Mouse (Mus musculus): Measurements from ENCODE around the gene Paqr9.

The Paqr9 gene

DNA sequence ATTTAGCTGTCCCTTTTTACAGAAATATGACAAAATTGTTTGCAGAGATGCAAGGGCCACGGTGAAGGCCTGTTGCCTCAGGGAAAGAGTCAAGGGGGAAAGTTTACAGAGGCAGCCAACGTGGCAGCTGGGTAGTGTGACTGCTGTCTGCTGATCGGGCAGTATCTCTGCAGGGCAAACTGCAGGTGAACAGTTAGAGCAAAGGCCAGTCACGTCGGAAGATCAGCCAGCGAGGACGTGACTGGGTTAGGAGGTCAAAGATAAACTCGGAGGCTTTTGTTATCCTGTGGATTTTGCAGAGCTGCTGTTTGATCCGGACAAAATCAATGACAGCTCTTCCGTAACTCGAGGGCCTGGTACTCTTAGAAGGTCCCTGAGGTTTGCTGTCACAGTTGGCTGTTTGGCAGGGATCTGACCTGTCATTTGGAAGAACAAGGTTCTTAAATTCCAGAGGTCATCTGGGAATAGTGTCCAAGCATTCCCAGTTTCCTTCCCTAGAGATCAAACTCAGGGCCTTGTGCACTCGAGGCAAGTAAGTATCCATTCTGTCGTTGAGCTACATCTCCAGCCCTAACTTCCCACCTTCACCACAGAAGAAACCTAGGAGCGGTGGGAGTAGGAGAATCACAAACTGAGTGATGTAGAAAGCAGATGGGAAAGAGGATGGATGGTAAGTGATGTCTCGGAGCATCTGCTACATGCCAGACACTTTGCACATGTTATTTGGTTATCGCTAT, 21.7 kb downstream of the Paqr9 start:
- DNase-seq = no peak

DNA sequence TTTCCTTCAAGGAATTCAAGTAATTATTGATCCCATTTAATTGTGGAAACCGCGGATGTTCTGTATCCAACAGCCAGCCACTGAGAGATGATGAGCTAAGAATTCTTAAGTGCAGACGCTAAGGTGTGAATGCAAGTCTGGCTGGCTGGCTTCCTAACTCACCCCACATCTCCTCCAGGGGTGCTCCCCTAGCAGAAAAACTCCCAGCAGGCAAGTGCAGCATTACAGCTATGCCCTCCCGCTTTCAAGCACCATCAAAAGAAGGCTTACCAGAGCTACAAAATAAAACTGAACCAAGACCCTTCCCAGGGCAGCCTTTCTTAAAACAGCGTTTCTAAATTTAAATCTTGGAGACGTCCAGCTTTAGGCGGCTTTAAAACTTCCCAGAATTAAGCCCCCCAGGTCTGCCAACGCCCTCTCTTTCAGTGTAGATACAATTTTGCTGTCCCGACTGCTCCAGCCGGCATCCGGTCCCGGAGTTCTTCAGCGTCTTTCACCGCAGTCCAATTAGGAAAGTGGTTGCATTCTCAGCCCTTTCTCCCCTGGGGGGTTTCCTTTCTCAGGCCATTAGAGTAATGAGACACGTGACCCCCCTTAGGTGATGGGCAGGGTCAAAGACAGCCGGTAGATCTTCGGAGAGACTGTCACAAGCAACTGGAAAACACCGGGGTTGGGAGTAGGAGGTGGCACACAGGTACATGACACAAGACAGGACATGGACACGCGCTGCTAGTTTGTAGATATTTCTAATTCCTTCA, 22.5 kb downstream of the Paqr9 start:
- DNase-seq = no peak

DNA sequence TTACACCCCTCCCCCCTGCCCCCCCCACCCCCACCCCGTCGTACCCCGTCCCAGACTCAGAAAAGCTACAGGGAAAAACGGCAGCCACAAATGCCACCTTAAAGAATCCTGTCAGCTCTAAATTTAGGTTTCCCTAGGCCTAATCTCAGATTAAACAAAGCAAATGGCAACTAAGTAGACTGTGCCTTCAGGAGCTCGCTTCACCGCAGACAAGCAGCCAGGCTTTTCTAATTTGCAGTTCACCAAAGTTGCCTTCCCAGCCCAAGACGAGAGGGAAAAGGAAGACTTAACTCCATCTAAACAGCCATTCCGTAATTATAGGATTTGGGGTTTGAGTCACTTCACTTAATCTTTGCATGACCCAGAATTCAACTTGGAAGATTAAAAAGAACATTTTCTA, 23.1 kb downstream of the Paqr9 start:
- DNase-seq = no peak

DNA sequence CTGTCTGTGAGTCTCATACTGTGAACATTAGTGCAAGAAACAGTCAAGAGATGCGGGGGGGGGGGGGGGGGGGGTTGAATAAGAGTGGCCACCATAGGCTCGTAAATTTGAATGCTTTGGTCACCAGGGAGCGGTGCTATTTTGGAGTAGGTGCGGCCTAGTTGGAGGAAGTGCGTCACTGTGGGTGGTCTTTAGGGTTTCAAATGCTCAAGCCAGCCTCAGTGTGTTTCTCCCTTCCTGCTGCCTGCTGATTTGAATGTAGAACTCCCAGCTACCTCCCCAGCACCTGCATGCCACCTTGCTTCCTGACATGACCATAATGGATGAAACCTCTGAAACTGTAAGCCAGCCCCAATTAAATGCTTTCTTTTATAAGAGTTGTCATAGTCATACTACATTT, 26.6 kb downstream of the Paqr9 start:
- DNase-seq = no peak

DNA sequence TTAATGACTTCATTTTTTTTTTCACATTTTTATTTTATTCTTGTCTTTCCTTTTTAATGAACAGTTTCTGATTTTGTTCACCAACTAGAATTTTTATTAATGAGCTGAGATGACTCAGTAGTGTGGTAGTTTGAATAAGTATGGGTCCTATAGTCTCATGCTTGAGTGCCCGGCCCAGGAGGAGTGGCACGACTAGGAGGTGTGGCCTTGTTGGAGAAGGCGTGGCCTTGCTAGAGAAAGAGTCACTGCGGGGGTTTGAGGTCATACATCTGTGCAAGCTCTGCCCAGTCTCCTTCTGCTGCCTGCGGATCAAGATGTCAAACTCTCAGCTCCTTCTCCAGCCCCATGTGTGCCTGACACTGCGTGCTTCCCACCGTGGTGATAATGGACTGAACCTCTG, 28.6 kb downstream of the Paqr9 start:
- DNase-seq = no peak

DNA sequence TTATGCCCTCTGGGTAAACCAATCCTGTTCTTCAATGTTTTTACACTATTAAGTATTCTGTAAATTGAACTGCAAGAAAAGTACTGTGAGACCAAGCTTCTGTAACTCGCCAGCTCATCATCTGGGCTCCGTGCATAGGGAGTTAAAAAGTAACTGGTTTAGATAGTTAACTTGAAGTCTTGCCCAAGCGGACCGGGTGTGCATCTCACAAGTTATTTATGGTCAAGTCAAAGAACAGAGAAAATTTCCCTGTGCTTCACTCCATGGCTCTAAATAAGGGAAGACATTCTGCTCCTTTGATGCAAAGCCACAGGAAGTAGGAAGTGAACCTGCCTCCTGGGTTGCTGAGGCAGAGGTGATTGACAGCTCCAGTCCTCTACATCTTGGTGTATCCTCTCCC, 34.8 kb downstream of the Paqr9 start:
- no peak for DNase-seq

DNA sequence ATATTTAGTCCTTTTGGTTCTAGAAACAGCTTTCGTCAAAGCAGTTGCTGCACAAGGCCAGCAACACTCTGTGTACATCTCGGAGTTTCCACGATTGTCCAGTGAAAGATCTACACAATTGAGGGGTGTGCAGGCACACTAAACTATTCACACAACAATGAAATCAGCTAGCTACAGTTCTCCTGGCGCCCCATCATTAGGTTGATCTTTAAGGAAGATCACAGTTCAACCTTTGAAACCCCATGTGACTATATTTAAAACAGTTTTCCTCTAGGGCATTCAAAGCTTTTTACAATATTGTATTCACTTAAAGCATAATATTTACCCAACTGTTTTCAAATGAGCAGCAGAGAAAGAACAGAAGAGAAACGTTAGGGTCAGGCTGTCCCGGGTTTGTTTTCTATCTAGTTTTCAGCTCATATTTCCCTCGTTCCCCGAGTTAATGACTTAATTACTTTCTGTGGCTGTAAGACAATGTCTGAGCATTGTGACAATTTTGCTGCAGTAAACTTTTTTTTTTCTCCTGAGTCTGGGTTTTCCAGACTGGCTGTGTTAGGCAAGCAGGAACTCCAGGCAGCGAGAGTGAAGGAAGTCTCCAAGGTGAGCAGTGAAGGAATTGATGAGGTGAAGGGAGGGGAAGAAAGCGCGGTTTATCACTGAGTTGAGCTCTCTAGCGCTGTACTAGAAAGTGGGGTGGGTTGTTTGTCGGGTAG, 38.2 kb downstream of the Paqr9 start:
- no peak for DNase-seq

DNA sequence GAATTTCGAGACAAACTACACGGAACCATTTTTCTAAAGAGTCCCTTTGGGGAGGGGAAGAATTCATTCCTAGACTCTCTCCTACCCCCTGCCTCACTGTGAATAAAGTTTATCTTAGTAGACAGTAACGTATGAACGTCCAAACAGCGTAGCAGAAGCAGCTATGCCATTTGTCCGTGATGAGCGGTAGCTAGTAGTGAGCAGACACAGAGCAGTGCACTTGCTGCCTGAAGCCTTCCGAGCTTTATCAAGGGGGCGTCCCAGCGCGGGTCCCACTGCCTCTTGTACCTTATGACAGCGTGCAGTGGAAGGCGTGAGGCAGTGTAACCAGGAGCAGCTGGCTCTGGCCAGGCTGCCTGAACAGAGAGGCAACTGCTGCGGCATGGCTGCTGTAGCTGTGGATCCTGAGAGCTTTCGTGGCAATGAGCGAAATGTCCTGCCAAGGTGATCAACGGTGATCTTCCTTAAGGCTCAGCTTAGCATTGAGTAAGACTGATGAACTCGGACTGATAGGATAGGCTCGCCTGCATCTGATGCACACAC, 38.8 kb downstream of the Paqr9 start:
- no peak for DNase-seq

DNA sequence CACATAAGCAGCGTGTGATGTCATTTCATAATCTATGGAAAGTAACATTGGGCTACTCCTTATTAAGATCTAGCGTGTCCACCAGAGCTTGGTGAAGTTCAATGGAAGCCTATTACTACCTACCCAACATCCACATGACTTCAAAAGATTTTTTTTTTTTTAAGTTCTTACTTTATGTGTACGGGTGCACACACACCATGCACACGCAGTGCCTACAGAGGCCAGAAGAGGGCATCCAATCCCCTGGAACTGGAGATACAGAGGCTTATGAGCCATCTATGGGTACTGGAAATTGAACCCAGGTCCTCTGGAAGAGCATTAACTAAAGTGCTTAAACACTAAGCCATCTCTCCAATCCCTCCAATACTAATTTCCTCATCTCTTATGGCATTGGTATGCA, 39.9 kb downstream of the Paqr9 start:
- no peak for DNase-seq

DNA sequence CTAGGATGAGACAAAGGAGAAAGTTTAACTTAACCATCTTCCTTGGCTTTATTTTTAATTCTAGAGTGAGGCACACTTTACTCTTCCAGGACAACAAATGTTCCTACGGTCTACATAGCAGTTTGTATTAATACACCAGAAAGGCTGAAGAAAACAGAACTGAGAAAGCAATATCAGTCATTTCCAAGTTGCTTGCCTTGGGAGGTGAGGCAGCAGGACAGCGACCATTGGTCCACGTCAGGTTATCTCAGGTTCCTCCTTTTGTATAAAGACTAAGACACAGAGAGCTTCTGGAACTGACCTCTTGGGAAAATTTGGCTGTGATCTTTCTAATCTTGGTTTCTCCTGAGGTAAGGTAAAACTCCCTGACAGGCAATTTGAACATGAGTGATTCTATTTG, 43.4 kb downstream of the Paqr9 start:
- DNase-seq = no peak

DNA sequence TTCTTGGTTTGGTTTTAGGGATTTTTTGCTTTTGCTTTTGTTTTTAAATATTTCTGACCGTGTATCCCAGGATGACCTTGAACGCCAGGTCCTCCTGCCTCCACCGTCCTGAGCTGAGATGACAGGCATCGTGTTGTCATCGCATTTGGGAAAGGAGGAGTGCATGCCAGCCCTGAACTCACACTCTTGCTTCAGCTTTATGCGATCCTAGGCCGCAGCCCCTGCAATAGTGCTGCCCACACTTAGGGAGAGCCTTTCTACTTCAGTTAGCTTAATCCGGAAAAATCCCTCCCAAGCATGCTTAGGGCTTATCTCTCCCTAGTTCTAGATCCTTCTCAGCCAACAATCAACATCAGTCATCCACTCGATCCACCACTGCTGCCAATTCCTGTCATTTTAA, 43.9 kb downstream of the Paqr9 start:
- no peak for DNase-seq

DNA sequence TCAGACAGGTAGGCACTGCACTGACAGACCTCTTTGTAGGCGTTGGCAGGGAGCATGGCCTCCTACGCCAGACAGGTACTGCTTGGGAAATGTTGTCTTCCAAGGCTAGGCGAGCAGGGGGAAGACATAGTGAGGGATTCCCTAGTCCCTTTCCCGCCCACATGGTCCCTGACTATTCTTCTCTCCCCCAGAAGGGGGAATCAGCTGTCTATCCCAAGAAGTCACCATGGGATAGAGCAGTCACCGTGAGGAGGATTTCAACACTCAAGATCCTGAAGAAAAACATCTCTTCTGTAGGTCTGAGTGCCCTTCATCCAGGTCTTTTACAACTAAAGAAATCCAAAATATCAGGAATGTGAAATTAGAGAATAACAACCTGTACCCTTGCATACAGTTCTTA, 47.7 kb downstream of the Paqr9 start:
- DNase-seq = no peak

DNA sequence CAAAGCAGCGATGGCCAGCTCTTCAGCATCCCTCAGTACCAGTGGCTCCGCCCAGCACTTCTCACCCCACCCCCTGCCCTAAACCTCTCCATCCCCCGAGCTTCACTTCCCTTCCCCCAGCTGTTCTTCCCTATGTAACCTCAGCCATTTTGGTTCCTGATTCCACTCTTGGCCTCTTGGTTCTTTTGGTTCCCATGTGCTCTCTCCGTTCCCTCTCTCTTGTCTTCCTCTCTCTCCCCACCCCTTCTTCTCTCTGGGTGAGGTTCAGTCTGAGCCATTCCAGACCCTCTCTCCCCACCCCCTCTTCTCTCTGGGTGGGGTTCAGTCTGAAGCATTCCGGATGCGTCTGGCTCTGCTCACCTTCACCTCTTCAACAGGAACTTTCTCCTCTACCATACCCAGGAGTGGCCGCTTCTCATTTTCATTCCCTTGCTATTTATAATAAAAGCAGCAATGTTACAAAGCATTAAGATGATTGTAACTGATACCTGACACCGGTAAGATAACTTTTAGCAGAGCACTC, 52.9 kb downstream of the Paqr9 start:
- no peak for DNase-seq

DNA sequence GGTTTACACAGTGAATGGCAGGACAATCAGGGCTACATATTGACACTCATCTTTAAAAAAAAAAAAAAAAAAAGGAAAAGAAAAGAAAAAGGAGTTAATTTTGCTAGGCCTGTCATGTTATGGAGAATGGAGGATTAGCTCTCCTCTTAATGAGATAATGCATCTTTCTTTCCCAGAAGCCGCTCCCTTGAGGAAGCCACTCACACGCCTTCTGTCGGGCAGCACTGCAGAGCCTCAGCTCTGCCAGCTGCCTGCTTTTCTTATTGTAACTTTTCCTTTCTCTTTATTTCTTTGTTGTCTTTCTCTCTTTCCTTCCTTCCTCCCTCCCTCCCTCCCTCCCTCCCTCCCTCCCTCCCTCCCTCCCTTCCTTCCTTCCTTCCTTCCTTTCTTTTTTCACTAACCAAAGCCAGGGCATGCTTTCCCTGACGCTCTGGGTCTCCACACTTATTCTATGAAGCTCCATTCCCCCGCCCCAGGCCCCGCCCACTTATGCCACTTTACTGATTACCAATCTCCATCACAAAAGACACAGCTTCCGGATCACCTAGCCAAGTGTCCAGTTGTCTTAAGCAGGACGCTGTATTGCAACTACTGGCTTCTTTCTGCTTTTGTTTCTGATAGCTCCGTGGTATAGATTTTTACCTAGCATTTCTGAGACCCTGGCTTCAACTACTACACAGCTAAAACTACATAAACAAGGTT, 54.1 kb downstream of the Paqr9 start:
- DNase-seq = no peak

DNA sequence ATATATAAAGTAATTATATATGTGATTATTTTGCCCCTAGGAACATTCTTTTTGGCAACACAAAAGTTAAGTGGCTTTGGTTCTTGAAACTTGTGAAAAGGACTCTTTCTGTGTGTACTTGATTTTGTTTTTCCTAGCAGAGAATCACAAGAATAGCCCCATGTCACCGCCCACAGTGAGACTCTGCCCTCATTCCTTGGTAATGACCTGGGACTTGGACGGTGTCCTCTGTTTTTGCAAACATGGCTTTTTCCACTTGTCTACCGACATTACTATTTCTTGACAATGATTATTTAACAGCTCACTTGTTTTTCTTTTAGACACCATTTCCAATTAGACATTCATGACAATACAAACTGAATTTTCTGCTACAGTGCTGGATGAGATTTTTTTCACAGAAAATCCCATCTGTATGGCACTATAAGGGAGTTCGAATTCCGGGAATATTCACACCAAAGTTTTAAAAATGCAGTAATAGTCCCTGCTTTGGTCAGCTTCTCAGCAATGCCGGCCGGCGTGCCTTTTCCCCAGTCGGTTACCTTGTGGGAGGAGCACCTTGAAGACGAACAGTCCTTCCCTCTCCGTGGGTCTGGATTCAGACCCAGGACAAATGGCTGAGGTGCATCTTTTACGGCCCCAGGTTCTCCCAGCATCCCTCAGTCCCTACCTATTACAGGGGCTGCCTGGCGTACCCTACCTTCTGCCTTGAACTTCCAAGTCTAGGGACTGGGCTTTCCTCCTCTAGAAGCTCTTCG, 55.6 kb downstream of the Paqr9 start:
- DNase-seq = no peak

DNA sequence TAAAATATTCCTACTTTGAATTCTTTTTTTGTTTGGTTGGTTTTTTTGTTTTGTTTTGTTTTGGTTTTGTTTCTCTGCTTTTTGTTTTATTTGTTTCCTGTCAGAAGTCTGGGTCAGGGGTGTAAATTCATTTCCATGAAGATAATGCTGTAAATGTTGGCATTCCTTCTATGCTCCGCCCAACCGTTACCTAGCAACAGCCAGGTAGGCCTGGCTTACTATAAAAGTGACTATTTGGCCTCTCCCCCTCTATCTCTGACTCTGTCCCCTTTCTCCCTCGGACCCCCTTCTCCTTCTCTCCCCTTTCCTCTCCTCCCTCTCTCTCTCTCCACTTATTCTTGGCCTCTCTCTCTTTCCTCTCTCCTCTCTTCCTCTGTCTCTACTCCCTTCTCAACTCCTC, 56.5 kb downstream of the Paqr9 start:
- no peak for DNase-seq
